Mouse (Mus musculus) liver, postnatal 0 days (tissue): Measurements from ENCODE around the gene Arhgdig.

Experiments used
- CTCF ChIP-seq: sonication (generic); IDR thresholded peaks from 2 replicates; pipeline ENCODE4 v1.5.1; 2016; ENCODE audit warnings: antibody characterized with exemption, low read depth
- EP300 ChIP-seq: IDR thresholded peaks from 2 replicates; pipeline ENCODE4 v1.6.1; 2016; ENCODE audit warnings: antibody characterized with exemption, low read depth, mild to moderate bottlenecking

DNA sequence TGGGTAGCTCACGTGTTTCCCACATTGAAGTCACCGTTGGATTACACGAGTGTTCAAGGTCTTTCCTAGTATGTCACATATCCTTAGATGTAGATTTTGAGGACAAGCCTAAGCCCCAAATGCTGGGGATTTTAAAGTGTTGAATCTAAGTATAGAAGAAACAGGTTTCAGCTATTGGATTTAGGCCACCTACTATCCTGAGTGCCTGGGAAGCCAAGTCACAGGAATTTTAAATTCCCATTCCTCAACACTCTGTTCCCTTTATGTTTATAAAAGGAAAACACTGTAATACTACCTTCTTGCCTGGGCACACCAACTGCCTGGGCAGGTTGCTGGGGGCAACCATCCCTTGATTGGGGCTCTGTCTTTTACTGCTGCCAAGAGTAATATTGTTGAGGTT lies 26.4 kb downstream of the Arhgdig start:
- TF ChIP-seq CTCF: no peak
- TF ChIP-seq EP300: no peak
